Mouse (Mus musculus) E14TG2a.4 (cell line): ENCODE data around the gene Samd3.

Source experiments
- CTCF ChIP-seq: conservative IDR thresholded peaks from 2 replicates; pipeline ENCODE4 v1.5.1; 2014; ENCODE audit warnings: low read length
- NANOG ChIP-seq: IDR thresholded peaks from 2 replicates; pipeline ENCODE4 v1.6.1; 2014; ENCODE audit warnings: borderline replicate concordance, low read length, mixed read lengths

GRCm38 (mm10) chr10:26239090-26239489 lies 9.6 kb downstream of the Samd3 start:
- TF ChIP-seq CTCF (no peak), NANOG (no peak)
